Mouse (Mus musculus): ENCODE data around the gene Kdf1. TPM values are rescaled to one million over a fixed set of nuclear protein-coding genes. Genes with fewer than 3 reads are reported as not detected.

The Kdf1 gene
- polyA plus RNA-seq, 1 experiment from 2014 or later: 29.6 TPM

- Histone ChIP-seq H3K27ac (ENCODE audit: low read length) (peak within 1 kb of the TSS; percentile 50), H3K9ac (replicated peaks; ENCODE audit: low read length) (peak within 1 kb of the TSS; percentile 92), H3K36me3 (ENCODE audit: insufficient read depth, low read length) (peaks cover 15% of the 10 kb centered on the region), H3K27me3 (ENCODE audit: insufficient read depth, low read length) (no peaks in the 10 kb centered on the region), H3K9me3 (ENCODE audit: low read length) (no peaks in the 10 kb centered on the region), H3K4me3 (ENCODE audit: low read length) (peak within 1 kb of the TSS; percentile 96), H3K4me2 (replicated peaks; ENCODE audit: low read depth, low read length) (peak within 1 kb of the TSS; percentile 89), H3K4me1 (ENCODE audit: insufficient read depth, low read length) (peaks cover 16% of the 10 kb centered on the region)
- WGBS: under 1% methylated on average over 73 of the region's 77 CpGs
- peak; percentile 99 for ATAC-seq (ENCODE audit: low FRiP score, low TSS enrichment)
Measured at GRCm38 (mm10) chr4:133545272-133546231, 26.8 kb downstream of the Kdf1 start, which contains the start of gene Nudc. TSS of gene Nudc (minus strand) at chr4:133545996.

- 100% methylated on average over 1 of the region's 1 CpGs for WGBS
- ATAC-seq (ENCODE audit: low FRiP score, low TSS enrichment): no peak
- no peak overlapping the region for H3K27ac ChIP-seq (ENCODE audit: low read length)
Measured at GRCm38 (mm10) chr4:133552029-133552428, 33.3 kb downstream of the Kdf1 start.

DNA sequence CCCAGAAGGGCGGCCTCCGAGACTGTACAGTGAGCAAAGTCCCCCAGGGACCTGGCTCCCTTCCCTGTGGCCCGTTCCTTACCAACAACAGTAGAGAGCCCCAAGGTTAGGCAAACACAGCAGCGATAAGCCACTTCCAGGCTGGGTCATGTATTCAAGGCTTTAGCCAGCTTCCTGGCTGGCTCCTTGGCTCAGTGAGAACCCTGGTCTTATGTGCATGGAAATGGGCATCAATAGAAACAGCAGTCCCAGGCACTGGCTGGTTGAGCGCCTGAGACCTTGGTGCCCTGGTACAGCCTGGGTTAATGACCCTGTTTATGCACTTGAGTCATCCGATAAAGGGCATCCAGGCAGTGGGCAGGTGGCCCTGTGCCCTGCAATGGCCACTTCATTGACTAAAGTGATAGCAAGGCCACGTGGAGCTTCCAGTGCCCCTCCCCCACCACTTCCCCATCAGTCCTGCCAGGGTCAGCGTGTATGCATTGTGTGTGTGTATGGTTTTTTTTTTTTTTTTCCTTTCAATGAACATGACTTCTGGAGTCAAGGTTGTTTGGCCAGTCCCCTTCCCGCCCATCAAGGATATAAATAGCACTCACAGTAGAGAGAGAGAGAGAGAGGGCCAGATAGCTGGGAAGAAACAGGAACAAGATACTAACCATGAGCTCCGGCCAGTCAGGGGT, 34.1 kb downstream of the Kdf1 start, which contains the start of gene Nr0b2:
TSS of gene Nr0b2 (plus strand) at position 609 of the 680 bp plus-strand sequence.
- H3K4me1 ChIP-seq (ENCODE audit: insufficient read depth, low read length): no peaks in the 10 kb centered on the region
- no peaks in the 10 kb centered on the region for H3K9me3 ChIP-seq (ENCODE audit: low read length)
- no peak within 1 kb of the TSS for H3K4me3 ChIP-seq (ENCODE audit: low read length)
- no peak within 1 kb of the TSS for H3K4me2 ChIP-seq (replicated peaks; ENCODE audit: low read depth, low read length)
- H3K27me3 ChIP-seq (ENCODE audit: insufficient read depth, low read length): 0 out of 2 replicates have a peak, but pooled peaks cover 3% of the 10 kb centered on the region
- 66% methylated on average over 10 of the region's 10 CpGs for WGBS
- no peak within 1 kb of the TSS for H3K27ac ChIP-seq (ENCODE audit: low read length)
- H3K9ac ChIP-seq (replicated peaks; ENCODE audit: low read length): no peak within 1 kb of the TSS
- no peak for ATAC-seq (ENCODE audit: low FRiP score, low TSS enrichment)
- no peaks in the 10 kb centered on the region for H3K36me3 ChIP-seq (ENCODE audit: insufficient read depth, low read length)

More at GRCm38 (mm10) chr4:133552029-133552428, 33.3 kb downstream of the Kdf1 start:
- no peaks in the 10 kb centered on the region for H3K9me3 ChIP-seq (ENCODE audit: low read length)
- H3K4me1 ChIP-seq (ENCODE audit: insufficient read depth, low read length): no peaks in the 10 kb centered on the region
- 0 out of 2 replicates have a peak, but pooled peaks cover 3% of the 10 kb centered on the region for H3K27me3 ChIP-seq (ENCODE audit: insufficient read depth, low read length)
- no peaks in the 10 kb centered on the region for H3K36me3 ChIP-seq (ENCODE audit: insufficient read depth, low read length)
- no peak overlapping the region for H3K4me2 ChIP-seq (replicated peaks; ENCODE audit: low read depth, low read length)
- no peak overlapping the region for H3K9ac ChIP-seq (replicated peaks; ENCODE audit: low read length)
- no peak overlapping the region for H3K4me3 ChIP-seq (ENCODE audit: low read length)

- H3K9me3 ChIP-seq (ENCODE audit: low read length): no peaks in the 10 kb centered on the region
- H3K27ac ChIP-seq (ENCODE audit: low read length): no peak overlapping the region
- H3K27me3 ChIP-seq (ENCODE audit: insufficient read depth, low read length): 0 out of 2 replicates have a peak, but pooled peaks cover 3% of the 10 kb centered on the region
- no peak overlapping the region for H3K4me3 ChIP-seq (ENCODE audit: low read length)
- no peaks in the 10 kb centered on the region for H3K4me1 ChIP-seq (ENCODE audit: insufficient read depth, low read length)
- H3K4me2 ChIP-seq (replicated peaks; ENCODE audit: low read depth, low read length): no peak overlapping the region
- ATAC-seq (ENCODE audit: low FRiP score, low TSS enrichment): no peak
- no peak overlapping the region for H3K9ac ChIP-seq (replicated peaks; ENCODE audit: low read length)
- WGBS: 73% methylated on average over 19 of the region's 19 CpGs
- H3K36me3 ChIP-seq (ENCODE audit: insufficient read depth, low read length): no peaks in the 10 kb centered on the region
Measured at GRCm38 (mm10) chr4:133553448-133554330, 34.9 kb downstream of the Kdf1 start.

DNA sequence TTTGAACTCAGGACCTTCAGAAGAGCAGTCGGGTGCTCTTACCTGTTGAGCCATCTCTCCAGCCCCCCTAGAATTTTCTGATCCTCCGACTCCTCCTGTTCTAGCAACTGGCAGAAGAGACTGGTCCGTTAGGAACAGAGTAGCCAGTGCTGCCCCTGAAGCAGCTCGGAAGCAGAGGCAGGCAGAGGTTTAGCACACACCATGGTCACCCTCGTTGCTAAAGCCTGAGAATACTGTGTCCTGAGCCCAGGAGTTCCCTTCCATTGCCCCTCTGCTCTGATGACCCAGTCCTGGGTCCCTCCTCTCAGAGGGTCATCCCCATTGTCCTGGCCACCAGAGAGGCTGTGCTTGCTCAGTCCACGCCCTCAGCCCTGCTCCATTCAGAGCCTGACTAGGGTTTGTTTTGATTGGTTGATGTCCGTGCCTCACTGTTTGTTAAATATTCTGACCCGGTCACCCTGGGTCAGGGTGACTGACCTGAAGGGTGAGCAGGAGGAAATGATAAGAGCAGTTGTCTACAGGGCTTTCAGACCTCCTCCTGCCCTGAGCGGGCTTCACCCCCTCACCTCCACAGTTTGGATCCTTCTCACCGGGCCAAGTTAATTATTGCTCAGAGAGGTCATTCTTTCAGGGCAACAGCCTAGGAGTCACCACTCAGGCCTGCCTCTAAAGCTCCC, 38.4 kb downstream of the Kdf1 start:
- Histone ChIP-seq H3K9me3 (ENCODE audit: low read length) (no peaks in the 10 kb centered on the region), H3K4me2 (replicated peaks; ENCODE audit: low read depth, low read length) (peak overlapping the region; percentile 32), H3K36me3 (ENCODE audit: insufficient read depth, low read length) (no peaks in the 10 kb centered on the region), H3K27me3 (ENCODE audit: insufficient read depth, low read length) (no peaks in the 10 kb centered on the region), H3K4me1 (ENCODE audit: insufficient read depth, low read length) (no peaks in the 10 kb centered on the region), H3K9ac (replicated peaks; ENCODE audit: low read length) (no peak overlapping the region), H3K4me3 (ENCODE audit: low read length) (no peak overlapping the region), H3K27ac (ENCODE audit: low read length) (no peak overlapping the region)
- peak; percentile 72; the same call in 1 of the 2 replicates for ATAC-seq (ENCODE audit: low FRiP score, low TSS enrichment)
- 33% methylated on average over 10 of the region's 10 CpGs for WGBS

DNA sequence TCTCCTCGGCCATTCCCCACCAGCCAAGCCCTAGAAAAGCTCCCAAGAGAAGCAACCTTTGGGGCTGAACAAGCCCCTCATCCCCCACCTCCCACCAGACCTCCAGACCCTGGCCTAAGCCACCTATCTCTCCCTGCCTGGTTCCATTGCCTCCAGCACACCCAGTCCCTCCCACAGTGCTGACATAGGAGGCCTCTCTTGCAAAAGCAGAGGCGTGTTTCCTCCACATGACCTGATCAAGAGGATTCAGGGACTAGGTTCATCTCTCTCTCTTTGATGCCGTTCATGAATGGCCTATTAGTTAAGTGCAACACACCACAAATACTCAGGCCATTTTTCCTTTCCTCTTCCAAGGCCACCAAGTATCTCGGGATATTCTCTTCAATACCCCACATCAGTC, 41.1 kb downstream of the Kdf1 start:
- H3K4me3 ChIP-seq (ENCODE audit: low read length): no peak overlapping the region
- no peak overlapping the region for H3K27ac ChIP-seq (ENCODE audit: low read length)
- H3K4me1 ChIP-seq (ENCODE audit: insufficient read depth, low read length): no peaks in the 10 kb centered on the region
- H3K9ac ChIP-seq (replicated peaks; ENCODE audit: low read length): no peak overlapping the region
- H3K9me3 ChIP-seq (ENCODE audit: low read length): peaks cover 3% of the 10 kb centered on the region; the same call in 1 of the 2 replicates
- H3K27me3 ChIP-seq (ENCODE audit: insufficient read depth, low read length): no peaks in the 10 kb centered on the region
- H3K36me3 ChIP-seq (ENCODE audit: insufficient read depth, low read length): no peaks in the 10 kb centered on the region
- no peak for ATAC-seq (ENCODE audit: low FRiP score, low TSS enrichment)
- WGBS: 71% methylated on average over 4 of the region's 4 CpGs
- no peak overlapping the region for H3K4me2 ChIP-seq (replicated peaks; ENCODE audit: low read depth, low read length)

GRCm38 (mm10) chr4:133561622-133562021, 42.9 kb downstream of the Kdf1 start:
- peaks cover 3% of the 10 kb centered on the region; the same call in 1 of the 2 replicates for H3K9me3 ChIP-seq (ENCODE audit: low read length)
- no peak overlapping the region for H3K4me3 ChIP-seq (ENCODE audit: low read length)
- no peak overlapping the region for H3K9ac ChIP-seq (replicated peaks; ENCODE audit: low read length)
- no peaks in the 10 kb centered on the region for H3K27me3 ChIP-seq (ENCODE audit: insufficient read depth, low read length)
- no peak overlapping the region for H3K27ac ChIP-seq (ENCODE audit: low read length)
- H3K4me2 ChIP-seq (replicated peaks; ENCODE audit: low read depth, low read length): no peak overlapping the region
- no peaks in the 10 kb centered on the region for H3K4me1 ChIP-seq (ENCODE audit: insufficient read depth, low read length)
- no peak for ATAC-seq (ENCODE audit: low FRiP score, low TSS enrichment)
- H3K36me3 ChIP-seq (ENCODE audit: insufficient read depth, low read length): no peaks in the 10 kb centered on the region
- 47% methylated on average over 4 of the region's 4 CpGs for WGBS

- H3K27me3 ChIP-seq (ENCODE audit: insufficient read depth, low read length): no peaks in the 10 kb centered on the region
- H3K4me2 ChIP-seq (replicated peaks; ENCODE audit: low read depth, low read length): no peak overlapping the region
- no peak overlapping the region for H3K4me3 ChIP-seq (ENCODE audit: low read length)
- H3K4me1 ChIP-seq (ENCODE audit: insufficient read depth, low read length): no peaks in the 10 kb centered on the region
- H3K9me3 ChIP-seq (ENCODE audit: low read length): peaks cover 3% of the 10 kb centered on the region; the same call in 1 of the 2 replicates
- H3K9ac ChIP-seq (replicated peaks; ENCODE audit: low read length): no peak overlapping the region
- no peak for ATAC-seq (ENCODE audit: low FRiP score, low TSS enrichment)
- no peaks in the 10 kb centered on the region for H3K36me3 ChIP-seq (ENCODE audit: insufficient read depth, low read length)
- H3K27ac ChIP-seq (ENCODE audit: low read length): no peak overlapping the region
- WGBS: 71% methylated on average over 11 of the region's 11 CpGs
Measured at GRCm38 (mm10) chr4:133563123-133563571, 44.4 kb downstream of the Kdf1 start.

Measured in kidney, embryonic 16.5 days (tissue).